Mouse (Mus musculus) lung, adult 2 months (tissue): ENCODE results near the gene Arhgef28. TPM values are rescaled to one million over a fixed set of nuclear protein-coding genes. Genes with fewer than 3 reads are reported as not detected.
"Not testable (repeated sequence)": the region's sequence is repeated elsewhere in the genome, so short reads cannot be mapped to it uniquely, and the experiment has no call there.

ENCODE experiments used
- DNase-seq: peaks from one replicate; pipeline ENCODE4 v3.0.0; 2022
- H3K4me1 ChIP-seq: fragments of 200-500 bp; 2 replicates; pipeline ENCODE4 v1.6.1; 2011; ENCODE audit warnings: low read length; ENCODE audit not compliant: control insufficient read depth, insufficient read depth
- H3K4me3 ChIP-seq: fragments of 200-500 bp; replicated peaks from 2 replicates; pipeline ENCODE3; 2011; ENCODE audit warnings: low read depth, mild to moderate bottlenecking, control low read depth, low read length; ENCODE audit errors: extremely low read depth
- CTCF ChIP-seq: fragments of 200-500 bp; IDR thresholded peaks from 2 replicates; pipeline ENCODE4 v1.5.1; 2011; ENCODE audit warnings: mild to moderate bottlenecking, low read length, control low read depth; ENCODE audit not compliant: insufficient read depth
- POLR2A ChIP-seq: fragments of 200-500 bp; IDR thresholded peaks from 2 replicates; pipeline ENCODE4 v1.6.1; 2011; ENCODE audit warnings: low read depth, mild to moderate bottlenecking, control low read depth, low read length, borderline replicate concordance; ENCODE audit errors: extremely low read depth
- WGBS: fragments of 180-500 bp; shearing (Covaris S2); methylation state at CpG from one replicate; pipeline ENCODE4 v1.1.7; 2018; 5-methylcytosine and 5-hydroxymethylcytosine counted together
- polyA plus RNA-seq: library from polyadenylated mRNA; depleted of rRNA; stranded (reverse); fragments of >200 nt; gene quantifications from 2 replicates; pipeline ENCODE4 v1.2.3, GENCODE M21; 2012

Gene Arhgef28
- polyA plus RNA-seq, 1 experiment = 16.0 TPM

DNA sequence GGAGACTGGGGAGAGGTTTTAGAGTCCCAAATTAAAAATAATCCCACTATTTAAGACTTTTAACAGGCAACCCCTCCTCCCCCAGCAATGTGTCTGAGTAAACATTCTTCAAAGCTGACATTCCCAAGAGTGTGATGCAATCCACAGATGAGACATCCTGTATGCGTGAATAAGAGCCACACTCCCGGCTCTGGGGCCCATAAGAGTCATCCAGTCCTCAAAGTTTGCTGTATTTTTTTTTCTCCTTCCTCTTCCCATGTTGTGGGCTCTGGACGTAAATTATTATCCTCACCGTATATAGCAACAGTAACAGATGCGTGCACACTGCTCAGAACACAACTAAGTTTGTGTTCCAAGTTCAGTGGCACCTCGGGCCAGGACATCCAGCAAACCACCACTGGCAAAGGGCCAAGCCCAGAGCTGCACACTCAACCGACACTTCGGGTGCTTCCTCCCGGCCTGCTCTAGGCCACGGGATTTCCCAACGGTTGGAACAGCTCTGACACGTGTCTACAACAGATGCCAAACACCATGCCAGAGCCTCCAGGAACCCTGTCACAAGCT lies 178.5 kb downstream of the Arhgef28 start:
- H3K4me3 ChIP-seq = no peak overlapping the region
- DNase-seq = peak; percentile 59
- TF ChIP-seq CTCF (no peak), POLR2A (no peak)
- WGBS = 8% methylated on average over 12 of the region's 12 CpGs
- H3K4me1 ChIP-seq = peaks cover 6% of the 10 kb centered on the region; the same call in 1 of the 2 replicates

- no peak for DNase-seq
- 43% methylated on average over 5 of the region's 5 CpGs for WGBS
- Histone ChIP-seq H3K4me3 (no peak overlapping the region), H3K4me1 (peaks cover 6% of the 10 kb centered on the region; the same call in 1 of the 2 replicates)
- 0 out of 2 replicates have a peak, but pooled peaks have one; percentile 5 for TF ChIP-seq CTCF
- no peak for TF ChIP-seq POLR2A
Measured at GRCm38 (mm10) chr13:98027122-98027521, 179.1 kb downstream of the Arhgef28 start.

GRCm38 (mm10) chr13:98025706-98026504 lies 180.3 kb downstream of the Arhgef28 start:
- H3K4me3 ChIP-seq = no peak overlapping the region
- WGBS = 73% methylated on average over 26 of the region's 26 CpGs
- peaks cover 6% of the 10 kb centered on the region; the same call in 1 of the 2 replicates for H3K4me1 ChIP-seq
- TF ChIP-seq POLR2A (no peak), CTCF (no peak)
- no peak for DNase-seq

GRCm38 (mm10) chr13:98025162-98025561 lies 181.1 kb downstream of the Arhgef28 start:
- peaks cover 6% of the 10 kb centered on the region; the same call in 1 of the 2 replicates for H3K4me1 ChIP-seq
- WGBS = 78% methylated on average over 7 of the region's 7 CpGs
- DNase-seq = no peak

DNA sequence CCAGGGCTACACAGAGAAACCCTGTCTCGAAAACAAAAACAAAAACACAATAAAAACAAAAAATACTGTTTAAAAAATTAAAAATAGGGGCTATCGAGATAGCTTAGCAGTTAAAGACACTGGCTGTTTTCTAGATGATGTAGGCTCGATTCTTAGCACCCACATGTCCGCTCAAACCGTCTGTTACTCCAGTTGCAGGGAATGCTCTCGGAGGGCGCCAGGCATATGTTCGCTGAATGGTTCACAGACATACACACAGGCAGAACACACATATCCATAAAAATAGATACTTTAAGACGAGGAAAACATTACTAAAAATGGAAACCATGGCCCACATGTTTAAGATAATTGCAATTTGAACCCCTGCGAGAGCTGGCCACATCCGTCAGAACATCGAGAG lies 181.6 kb downstream of the Arhgef28 start:
- WGBS = 93% methylated on average over 12 of the region's 12 CpGs
- TF ChIP-seq CTCF = no peak
- TF ChIP-seq POLR2A = no peak
- Histone ChIP-seq H3K4me3 (no peak overlapping the region), H3K4me1 (peaks cover 6% of the 10 kb centered on the region; the same call in 1 of the 2 replicates)
- no peak for DNase-seq

More at GRCm38 (mm10) chr13:98025162-98025561, 181.1 kb downstream of the Arhgef28 start:
- TF ChIP-seq CTCF (peak; percentile 45), POLR2A (no peak)
- no peak overlapping the region for H3K4me3 ChIP-seq

- no peaks in the 10 kb centered on the region for H3K4me1 ChIP-seq
- no peak for DNase-seq
- WGBS = 77% methylated on average over 4 of the region's 4 CpGs
- TF ChIP-seq CTCF (no peak), POLR2A (no peak)
- H3K4me3 ChIP-seq = no peak overlapping the region
Measured at GRCm38 (mm10) chr13:98021906-98022305, 184.3 kb downstream of the Arhgef28 start.

DNA sequence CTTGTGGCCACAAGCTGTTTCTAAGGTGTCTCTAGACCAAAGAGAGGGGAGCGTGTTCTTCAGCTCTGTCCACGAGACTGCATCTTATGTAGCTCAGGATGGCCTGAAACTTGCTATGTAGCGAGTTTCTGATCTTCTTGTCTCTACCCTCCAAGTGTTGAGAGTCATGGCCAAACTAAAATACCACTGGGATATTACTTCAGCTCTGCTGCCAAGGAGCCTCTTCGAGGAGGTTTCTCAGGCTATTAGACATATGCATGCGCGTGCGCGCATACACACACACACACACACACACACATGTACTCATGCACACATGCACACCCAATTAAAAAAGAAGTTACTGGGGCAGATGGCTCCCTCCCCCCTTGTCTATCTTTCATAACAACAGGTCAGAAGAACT lies 187.4 kb downstream of the Arhgef28 start:
- 91% methylated on average over 8 of the region's 8 CpGs for WGBS

GRCm38 (mm10) chr13:98016923-98017588 lies 189.2 kb downstream of the Arhgef28 start:
- DNase-seq = peak; percentile 36
- H3K4me3 ChIP-seq = no peak overlapping the region
- 42% methylated on average over 12 of the region's 12 CpGs for WGBS
- TF ChIP-seq POLR2A (no peak), CTCF (no peak)
- peaks cover 3% of the 10 kb centered on the region; the same call in 1 of the 2 replicates for H3K4me1 ChIP-seq

More for the DNA sequence above, 187.4 kb downstream of the Arhgef28 start:
- not testable (repeated sequence) for H3K4me1 ChIP-seq, DNase-seq, H3K4me3 ChIP-seq

GRCm38 (mm10) chr13:98015981-98016922 lies 190.0 kb downstream of the Arhgef28 start:
- DNase-seq = peak; percentile 32
- WGBS = 21% methylated on average over 33 of the region's 33 CpGs
- Histone ChIP-seq H3K4me1 (peaks cover 3% of the 10 kb centered on the region; the same call in 1 of the 2 replicates), H3K4me3 (peak overlapping the region; percentile 58)
- TF ChIP-seq POLR2A (no peak), CTCF (no peak)
